Mouse (Mus musculus) erythroid progenitor cell, adult 5-6 weeks (primary cell): ENCODE results near the gene Tas2r120. TPM values are rescaled to one million over a fixed set of nuclear protein-coding genes. Genes with fewer than 3 reads are reported as not detected.
"Not testable (repeated sequence)": the region's sequence is repeated elsewhere in the genome, so short reads cannot be mapped to it uniquely, and the experiment has no call there.

Experiments
- ATAC-seq: replicated peaks from 2 replicates; pipeline ENCODE4 v1.8.0; 2016; ENCODE audit warnings: moderate number of reproducible peaks, mild to moderate bottlenecking, moderate TSS enrichment, inconsistent platforms; ENCODE audit not compliant: poor library complexity, low FRiP score, severe bottlenecking
- total RNA-seq, 2 experiments: library from RNA; stranded (forward) in 1 of 2; stranded (reverse) in 1 of 2; fragments of 150-400 nt in 1 of 2; fragments of 186-747, 209-891 nt in 1 of 2; gene quantifications; 2 replicates each; pipeline versions ENCODE4 v1.2.3 to v1.2.4; 2015 to 2017; ENCODE audit warnings: low replicate concordance in 2 of 2

Gene Tas2r120
- total RNA-seq (2015; ENCODE audit: low replicate concordance): not detected in 2 replicates
- not detected in 2 replicates for total RNA-seq (2017; ENCODE audit: low replicate concordance)

- no peak for ATAC-seq
Observed at GRCm38 (mm10) chr6:132656653-132657052, at the start of gene Tas2r120. Gene Tas2r120, plus strand, starts transcription at chr6:132656953.

- ATAC-seq: no peak
Observed at GRCm38 (mm10) chr6:132649399-132649798, 7.4 kb upstream of the Tas2r120 start.

GRCm38 (mm10) chr6:132651426-132651825, 5.3 kb upstream of the Tas2r120 start, which contains the start of gene A630073D07Rik:
Gene A630073D07Rik, minus strand, starts transcription at chr6:132651526.
- ATAC-seq: no peak

GRCm38 (mm10) chr6:132691596-132691995, 34.8 kb downstream of the Tas2r120 start:
- not testable (repeated sequence) for ATAC-seq

- no peak for ATAC-seq
Observed at GRCm38 (mm10) chr6:132700907-132701306, 44.2 kb downstream of the Tas2r120 start, which contains the start of gene Tas2r121. Gene Tas2r121, minus strand, starts transcription at chr6:132701007.

Other genes with a start within 250 kb of the Tas2r120 start
- gene Prh1, start 87.1 kb upstream of the Tas2r120 start, total RNA-seq (2015; ENCODE audit: low replicate concordance): not detected in 2 replicates
- gene Prh1, start 87.1 kb upstream of the Tas2r120 start, total RNA-seq (2017; ENCODE audit: low replicate concordance): not detected in 2 replicates
- not detected in 2 replicates for gene Prp2, start 61.0 kb upstream of the Tas2r120 start, total RNA-seq (2015; ENCODE audit: low replicate concordance)
- not detected in 2 replicates for gene Prp2, start 61.0 kb upstream of the Tas2r120 start, total RNA-seq (2017; ENCODE audit: low replicate concordance)
- not detected in 2 replicates for gene A630073D07Rik, start 5.4 kb upstream of the Tas2r120 start, total RNA-seq (2015; ENCODE audit: low replicate concordance)
- not detected in 2 replicates for gene A630073D07Rik, start 5.4 kb upstream of the Tas2r120 start, total RNA-seq (2017; ENCODE audit: low replicate concordance)
- not detected in 2 replicates for gene Tas2r121, start 44.1 kb downstream of the Tas2r120 start, total RNA-seq (2015; ENCODE audit: low replicate concordance)
- not detected in 2 replicates for gene Tas2r121, start 44.1 kb downstream of the Tas2r120 start, total RNA-seq (2017; ENCODE audit: low replicate concordance)
- not detected in 2 replicates for gene Tas2r122, start 55.0 kb downstream of the Tas2r120 start, total RNA-seq (2015; ENCODE audit: low replicate concordance)
- not detected in 2 replicates for gene Tas2r122, start 55.0 kb downstream of the Tas2r120 start, total RNA-seq (2017; ENCODE audit: low replicate concordance)
- not detected in 2 replicates for gene Tas2r115, start 81.1 kb downstream of the Tas2r120 start, total RNA-seq (2015; ENCODE audit: low replicate concordance)
- gene Tas2r115, start 81.1 kb downstream of the Tas2r120 start, total RNA-seq (2017; ENCODE audit: low replicate concordance): not detected in 2 replicates
- gene Tas2r124, start 97.8 kb downstream of the Tas2r120 start, total RNA-seq (2015; ENCODE audit: low replicate concordance): not detected in 2 replicates
- not detected in 2 replicates for gene Tas2r124, start 97.8 kb downstream of the Tas2r120 start, total RNA-seq (2017; ENCODE audit: low replicate concordance)
- gene Tas2r102, start 105.2 kb downstream of the Tas2r120 start, total RNA-seq (2015; ENCODE audit: low replicate concordance): not detected in 2 replicates
- not detected in 2 replicates for gene Tas2r102, start 105.2 kb downstream of the Tas2r120 start, total RNA-seq (2017; ENCODE audit: low replicate concordance)
- gene Tas2r136, start 121.2 kb downstream of the Tas2r120 start, total RNA-seq (2015; ENCODE audit: low replicate concordance): not detected in 2 replicates
- gene Tas2r136, start 121.2 kb downstream of the Tas2r120 start, total RNA-seq (2017; ENCODE audit: low replicate concordance): not detected in 2 replicates
- gene Tas2r117, start 145.9 kb downstream of the Tas2r120 start, total RNA-seq (2015; ENCODE audit: low replicate concordance): not detected in 2 replicates
- not detected in 2 replicates for gene Tas2r117, start 145.9 kb downstream of the Tas2r120 start, total RNA-seq (2017; ENCODE audit: low replicate concordance)
- gene Tas2r123, start 190.2 kb downstream of the Tas2r120 start, total RNA-seq (2015; ENCODE audit: low replicate concordance): not detected in 2 replicates
- gene Tas2r123, start 190.2 kb downstream of the Tas2r120 start, total RNA-seq (2017; ENCODE audit: low replicate concordance): not detected in 2 replicates
- not detected in 2 replicates for gene Tas2r116, start 198.5 kb downstream of the Tas2r120 start, total RNA-seq (2015; ENCODE audit: low replicate concordance)
- gene Tas2r116, start 198.5 kb downstream of the Tas2r120 start, total RNA-seq (2017; ENCODE audit: low replicate concordance): not detected in 2 replicates
- gene Tas2r110, start 211.1 kb downstream of the Tas2r120 start, total RNA-seq (2015; ENCODE audit: low replicate concordance): not detected in 2 replicates
- not detected in 2 replicates for gene Tas2r110, start 211.1 kb downstream of the Tas2r120 start, total RNA-seq (2017; ENCODE audit: low replicate concordance)
- gene Tas2r113, start 236.1 kb downstream of the Tas2r120 start, total RNA-seq (2015; ENCODE audit: low replicate concordance): not detected in 2 replicates
- gene Tas2r113, start 236.1 kb downstream of the Tas2r120 start, total RNA-seq (2017; ENCODE audit: low replicate concordance): not detected in 2 replicates